In the genomic region with DNA sequence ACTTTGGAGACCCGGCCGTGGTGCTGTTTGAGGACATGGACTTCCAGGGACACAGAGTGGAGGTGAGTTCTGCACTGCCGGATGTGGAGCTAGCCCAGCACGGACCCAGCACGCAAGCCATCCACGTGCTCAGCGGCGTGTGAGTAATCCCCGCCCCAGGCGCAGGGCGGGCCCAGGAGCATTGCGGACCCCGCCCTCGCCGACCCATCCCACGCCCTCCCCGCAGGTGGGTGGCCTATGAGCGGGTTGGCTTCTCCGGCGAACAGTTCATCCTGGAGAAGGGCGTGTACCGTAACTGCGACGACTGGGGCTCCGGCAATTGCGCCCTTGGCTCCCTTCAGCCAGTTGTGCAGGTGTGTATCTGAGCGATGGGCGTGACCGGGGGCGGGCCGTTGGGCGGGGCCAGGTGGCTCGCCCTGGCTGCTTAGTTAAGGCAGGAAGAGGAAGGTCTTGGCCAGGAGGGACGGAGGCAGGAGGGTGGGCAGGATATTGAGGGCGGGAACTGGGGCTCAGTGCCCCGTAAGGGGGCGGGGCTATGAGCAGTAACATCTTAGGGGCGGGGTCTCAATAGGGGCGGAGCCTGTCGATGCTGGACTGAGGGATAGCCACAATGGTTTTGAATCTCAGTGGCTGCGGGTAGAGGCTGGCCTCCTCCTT, we compare ENCODE assay signal across 9 mouse cellular contexts. TPM values are rescaled to one million over a fixed set of nuclear protein-coding genes. Genes with fewer than 3 reads are reported as not detected.
A peak's percentile ranks its signal among the peaks of the same experiment; 100 is the strongest.
DNase-seq lines count a peak whose midpoint lies in the region; ATAC-seq and TF ChIP-seq lines count a peak whose summit lies in the region.
"Had no signal": no experiment of that assay in that cellular context is flagged by ENCODE, and none has a peak within 500 bp of the region (broad histone marks: within the 10 kb centered on the region; RNA-seq: fewer than 3 reads in every experiment).

No protein-coding gene starts in this region.

- H3K27ac ChIP-seq in ES-Bruce4 (ENCODE audit: insufficient read depth, low read length) = peak overlapping the region; percentile 1
- no peak overlapping the region for H3K27ac ChIP-seq in hindbrain, embryonic 11.5 days (ENCODE audit: low read depth, low read length)

- peak; percentile 64 for ATAC-seq in hindbrain, embryonic 11.5 days (ENCODE audit: low FRiP score)

- H3K4me2 ChIP-seq in hindbrain, embryonic 11.5 days (replicated peaks; ENCODE audit: low read depth, low read length) = peak overlapping the region; percentile 78

- 0% methylated on average over 41 of the region's 41 CpGs for WGBS in hindbrain, embryonic 11.5 days

- H3K36me3 ChIP-seq in ES-Bruce4 (ENCODE audit: control insufficient read depth, insufficient read depth, low read length, poor library complexity, severe bottlenecking) = no peaks in the 10 kb centered on the region
- H3K36me3 ChIP-seq in erythroblast, embryonic 14.5 days (ENCODE audit: control insufficient read depth) = no peaks in the 10 kb centered on the region
- H3K36me3 ChIP-seq in hindbrain, embryonic 11.5 days (ENCODE audit: control insufficient read depth, insufficient read depth, low read length) = no peaks in the 10 kb centered on the region

- H3K4me1 ChIP-seq in ES-Bruce4 (ENCODE audit: control insufficient read depth, insufficient read depth, low read length) = peaks cover 6% of the 10 kb centered on the region
- H3K4me1 ChIP-seq in erythroblast, embryonic 14.5 days (ENCODE audit: control insufficient read depth) = peaks cover 14% of the 10 kb centered on the region
- H3K4me1 ChIP-seq in hindbrain, embryonic 11.5 days (replicated peaks; ENCODE audit: control insufficient read depth, insufficient read depth, low read length) = peaks cover 10% of the 10 kb centered on the region

- peak overlapping the region; percentile 74 for H3K4me3 ChIP-seq in ES-Bruce4 (ENCODE audit: low read depth, low read length)
- H3K4me3 ChIP-seq in erythroblast, embryonic 14.5 days (replicated peaks) = peak overlapping the region; percentile 56
- peak overlapping the region; percentile 41 for H3K4me3 ChIP-seq in hindbrain, embryonic 11.5 days (ENCODE audit: low read depth, low read length)

- H3K27me3 ChIP-seq in ES-Bruce4 (ENCODE audit: control insufficient read depth, insufficient read depth, low read length, poor library complexity, severe bottlenecking) = no peaks in the 10 kb centered on the region
- peaks cover 21% of the 10 kb centered on the region for H3K27me3 ChIP-seq in erythroblast, embryonic 14.5 days (ENCODE audit: control insufficient read depth)
- peaks cover 12% of the 10 kb centered on the region for H3K27me3 ChIP-seq in hindbrain, embryonic 11.5 days (ENCODE audit: control insufficient read depth, insufficient read depth, low read length)

- no peak for TF ChIP-seq CTCF in ES-Bruce4 (IDR thresholded peaks at IDR 0.05; ENCODE audit: low read depth, low read length)

- H3K9me3 ChIP-seq in ES-Bruce4 (replicated peaks; ENCODE audit: control insufficient read depth, insufficient read depth, low read length, poor library complexity, severe bottlenecking) = peaks cover 5% of the 10 kb centered on the region; the same call in 1 of the 2 replicates
- no peaks in the 10 kb centered on the region for H3K9me3 ChIP-seq in erythroblast, embryonic 14.5 days (ENCODE audit: control insufficient read depth, low read length)
- H3K9me3 ChIP-seq in hindbrain, embryonic 11.5 days (ENCODE audit: control insufficient read depth, low read length) = no peaks in the 10 kb centered on the region

- peak; percentile 41 for TF ChIP-seq POLR2A in ES-Bruce4 (IDR thresholded peaks at IDR 0.05; ENCODE audit: insufficient read depth, low read length)

- peak overlapping the region; percentile 34 for H3K9ac ChIP-seq in ES-Bruce4 (ENCODE audit: low read depth, poor library complexity, severe bottlenecking)
- H3K9ac ChIP-seq in hindbrain, embryonic 11.5 days (ENCODE audit: low read depth, low read length) = 0 out of 2 replicates have a peak overlapping the region, but pooled peaks have one; percentile 19

- peak; percentile 28 for DNase-seq in brain, embryonic 18.5 days (ENCODE audit: low read depth, low spot score)
- peak; percentile 79 for DNase-seq in hindbrain, embryonic 11.5 days (ENCODE audit: low spot score)
- peak; percentile 31 to 39 for DNase-seq in layer of hippocampus, postnatal 25 days (ENCODE audit: extremely low spot score in 1 of 2, low spot score in 1 of 2)
- peak; percentile 86 for DNase-seq in lung, postnatal 10 days
- peak; percentile 43 for DNase-seq in retina, adult 2 months (ENCODE audit: low read depth, low spot score)
- peak; percentile 86 for DNase-seq in thymus, postnatal 25 days

- TF ChIP-seq EP300 in ES-Bruce4 (IDR thresholded peaks at IDR 0.05; ENCODE audit: insufficient read depth, low read depth, low read length) = peak; percentile 72

RNA-seq across cellular contexts. Expression of a gene that starts 13.0 kb away (rescaled TPM):
- polyA plus RNA-seq in ES-Bruce4 (2011; ENCODE audit: insufficient read depth, insufficient read length, low read depth, missing spikeins) = not detected in 2 replicates
- 0.24 and 0.41 TPM in 2 replicates for polyA plus RNA-seq in erythroblast, embryonic 14.5 days (2012)
- polyA plus RNA-seq in hindbrain, embryonic 11.5 days (2014; fragmentation: Nextera tagmentation; extraction: Ambion mirVana) = 4.5 and 5.1 TPM in 2 replicates
- total RNA-seq in layer of hippocampus, postnatal 25 days (2021) = 1 to 10 TPM; 1.6 TPM

RNA-seq across cellular contexts. Expression of a gene that starts 20.5 kb away (rescaled TPM):
- 10.4 and 11.6 TPM in 2 replicates for polyA plus RNA-seq in ES-Bruce4 (2011; ENCODE audit: insufficient read depth, insufficient read length, low read depth, missing spikeins)
- 0.08 and 0.21 TPM in 2 replicates for polyA plus RNA-seq in erythroblast, embryonic 14.5 days (2012)
- 5.7 and 5.8 TPM in 2 replicates for polyA plus RNA-seq in hindbrain, embryonic 11.5 days (2014; fragmentation: Nextera tagmentation; extraction: Ambion mirVana)
- total RNA-seq in layer of hippocampus, postnatal 25 days (2021) = 10 to 100 TPM; 24.0 to 32.1 TPM

RNA-seq across cellular contexts. Expression of a gene that starts 21.2 kb away (rescaled TPM):
- 19.2 and 26.1 TPM in 2 replicates for polyA plus RNA-seq in ES-Bruce4 (2011; ENCODE audit: insufficient read depth, insufficient read length, low read depth, missing spikeins)
- polyA plus RNA-seq in erythroblast, embryonic 14.5 days (2012) = 0.01 TPM in 1 of 2 replicates, not detected in the other
- polyA plus RNA-seq in hindbrain, embryonic 11.5 days (2014; fragmentation: Nextera tagmentation; extraction: Ambion mirVana) = 1.4 and 1.8 TPM in 2 replicates
- total RNA-seq in layer of hippocampus, postnatal 25 days (2021) = 1 to 10 TPM; 1.2 to 1.6 TPM
- total RNA-seq: gastrocnemius, adult 8-10 months had no signal

RNA-seq across cellular contexts. Expression of a gene that starts 28.2 kb away (rescaled TPM):
- polyA plus RNA-seq in ES-Bruce4 (2011; ENCODE audit: insufficient read depth, insufficient read length, low read depth, missing spikeins) = not detected in 2 replicates
- polyA plus RNA-seq in erythroblast, embryonic 14.5 days (2012) = not detected in 2 replicates
- not detected in 2 replicates for polyA plus RNA-seq in hindbrain, embryonic 11.5 days (2014; fragmentation: Nextera tagmentation; extraction: Ambion mirVana)
- total RNA-seq in layer of hippocampus, postnatal 25 days (2021) = not detected
- total RNA-seq: gastrocnemius, adult 8-10 months had no signal

RNA-seq across cellular contexts. Expression of a gene that starts 46.7 kb away (rescaled TPM):
- polyA plus RNA-seq in ES-Bruce4 (2011; ENCODE audit: insufficient read depth, insufficient read length, low read depth, missing spikeins) = 105 and 106 TPM in 2 replicates
- polyA plus RNA-seq in erythroblast, embryonic 14.5 days (2012) = 2.5 and 5.4 TPM in 2 replicates
- 337 and 396 TPM in 2 replicates for polyA plus RNA-seq in hindbrain, embryonic 11.5 days (2014; fragmentation: Nextera tagmentation; extraction: Ambion mirVana)
- total RNA-seq in layer of hippocampus, postnatal 25 days (2021) = 100 to 1,000 TPM; 281 to 297 TPM

Comparison
In these comparisons a context has a peak if more than half of its experiments do, and no peak if none do; other contexts are left out.
1. DNase-seq: peak in every context shown above with its lines; median percentile 86 in lung, postnatal 10 days; 86 in thymus, postnatal 25 days; 79 in hindbrain, embryonic 11.5 days; 43 in retina, adult 2 months; 35 in layer of hippocampus, postnatal 25 days; 28 in brain, embryonic 18.5 days.